ENCODE assay signal across 13 mouse cellular contexts in the genomic region with DNA sequence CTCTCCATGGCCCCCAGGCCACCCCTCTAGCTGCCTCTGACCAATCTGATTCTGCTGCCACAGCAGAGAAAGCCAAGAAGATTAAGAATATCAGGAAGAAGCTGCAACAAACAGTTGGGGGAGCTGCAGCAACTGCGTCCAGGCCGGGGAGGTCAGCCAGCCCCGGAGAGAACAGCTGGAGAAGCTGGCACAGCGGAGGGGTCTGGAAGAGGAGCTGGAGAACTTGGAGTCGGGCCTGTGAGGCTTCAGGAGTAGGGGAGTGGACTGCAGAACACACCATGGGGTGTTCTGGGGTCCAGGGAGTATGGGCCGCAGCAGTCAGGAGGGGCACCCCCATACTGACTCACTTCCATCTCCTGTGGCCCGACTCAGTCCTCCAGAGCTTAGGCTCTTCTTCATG.
DNase-seq lines count a peak whose midpoint lies in the region; ATAC-seq lines count a peak whose summit lies in the region.
"Had no signal": no experiment of that assay in that cellular context is flagged by ENCODE, and none has a peak within 500 bp of the region (broad histone marks: within the 10 kb centered on the region; RNA-seq: fewer than 3 reads in every experiment).

No protein-coding gene starts in this region.

- H3K27ac ChIP-seq in heart, embryonic 12.5 days (ENCODE audit: poor library complexity, severe bottlenecking), result no peak overlapping the region
- H3K27ac ChIP-seq: limb, embryonic 15.5 days had no signal

- WGBS in heart, embryonic 12.5 days, result 49% methylated on average over 7 of the region's 7 CpGs

- no peaks in the 10 kb centered on the region for H3K27me3 ChIP-seq in heart, embryonic 12.5 days (replicated peaks)
- H3K27me3 ChIP-seq: limb, embryonic 15.5 days had no signal

- H3K4me1 ChIP-seq in heart, embryonic 12.5 days (replicated peaks), result no peaks in the 10 kb centered on the region
- H3K4me1 ChIP-seq: limb, embryonic 15.5 days had no signal

- H3K4me2 ChIP-seq in heart, embryonic 12.5 days, result no peak overlapping the region
- H3K4me2 ChIP-seq: limb, embryonic 15.5 days had no signal

- H3K36me3 ChIP-seq in heart, embryonic 12.5 days, result no peaks in the 10 kb centered on the region
- H3K36me3 ChIP-seq: limb, embryonic 15.5 days had no signal

- DNase-seq in heart, postnatal 10 days, result peak; percentile 19 to 24
- DNase-seq in urinary bladder, postnatal 25 days (ENCODE audit: low spot score), result peak; percentile 3
- no peak for DNase-seq in urinary bladder, adult 2 months (ENCODE audit: low spot score)
- DNase-seq in lung, postnatal 36 days, result peak; percentile 7
- DNase-seq in B cell, adult 2 months, result no peak
- DNase-seq in adrenal gland, postnatal 25 days, result no peak
- DNase-seq: adrenal gland, adult 2 months; forebrain, postnatal 0 days; layer of hippocampus, adult 9-11 months; thymus, adult 2 months had no signal

- H3K9ac ChIP-seq in heart, embryonic 12.5 days, result no peak overlapping the region
- H3K9ac ChIP-seq: forebrain, postnatal 0 days; limb, embryonic 15.5 days had no signal

- H3K9me3 ChIP-seq in heart, embryonic 12.5 days (replicated peaks), result no peaks in the 10 kb centered on the region
- H3K9me3 ChIP-seq: limb, embryonic 15.5 days had no signal

- H3K4me3 ChIP-seq in heart, embryonic 12.5 days, result no peak overlapping the region
- H3K4me3 ChIP-seq: limb, embryonic 15.5 days had no signal

- intact Hi-C loops in heart, postnatal 10 days (cut with DNase I), result no loop called here

- ATAC-seq in heart, embryonic 12.5 days (ENCODE audit: insufficient number of reproducible peaks, low FRiP score), result no peak
- ATAC-seq: forebrain, postnatal 0 days; intestine, postnatal 0 days had no signal

Comparison
In these comparisons a context has a peak if more than half of its experiments do, and no peak if none do; other contexts are left out.
1. DNase-seq: peak in heart, postnatal 10 days (2 of 2), urinary bladder, postnatal 25 days (single experiment) and lung, postnatal 36 days (single experiment); none in urinary bladder, adult 2 months (single experiment), B cell, adult 2 months (0 of 2) and adrenal gland, postnatal 25 days (single experiment).